Mouse (Mus musculus) gonadal fat pad, adult 2 months (tissue): Measurements from ENCODE around the gene Cenpx. TPM values are rescaled to one million over a fixed set of nuclear protein-coding genes. Genes with fewer than 3 reads are reported as not detected.
"Not testable (repeated sequence)": the region's sequence is repeated elsewhere in the genome, so short reads cannot be mapped to it uniquely, and the experiment has no call there.

Experiments used
- DNase-seq: peaks from one replicate; pipeline ENCODE4 v3.0.0-alpha.2; 2012; ENCODE audit warnings: low read depth
- polyA plus RNA-seq: library from polyadenylated mRNA; depleted of rRNA; stranded (reverse); fragments of >200 nt; gene quantifications from 2 replicates; pipeline ENCODE4 v1.2.3, GENCODE M21; 2012; rRNA removed

Gene Cenpx
- 84.6 and 100 TPM in 2 replicates for polyA plus RNA-seq

DNA sequence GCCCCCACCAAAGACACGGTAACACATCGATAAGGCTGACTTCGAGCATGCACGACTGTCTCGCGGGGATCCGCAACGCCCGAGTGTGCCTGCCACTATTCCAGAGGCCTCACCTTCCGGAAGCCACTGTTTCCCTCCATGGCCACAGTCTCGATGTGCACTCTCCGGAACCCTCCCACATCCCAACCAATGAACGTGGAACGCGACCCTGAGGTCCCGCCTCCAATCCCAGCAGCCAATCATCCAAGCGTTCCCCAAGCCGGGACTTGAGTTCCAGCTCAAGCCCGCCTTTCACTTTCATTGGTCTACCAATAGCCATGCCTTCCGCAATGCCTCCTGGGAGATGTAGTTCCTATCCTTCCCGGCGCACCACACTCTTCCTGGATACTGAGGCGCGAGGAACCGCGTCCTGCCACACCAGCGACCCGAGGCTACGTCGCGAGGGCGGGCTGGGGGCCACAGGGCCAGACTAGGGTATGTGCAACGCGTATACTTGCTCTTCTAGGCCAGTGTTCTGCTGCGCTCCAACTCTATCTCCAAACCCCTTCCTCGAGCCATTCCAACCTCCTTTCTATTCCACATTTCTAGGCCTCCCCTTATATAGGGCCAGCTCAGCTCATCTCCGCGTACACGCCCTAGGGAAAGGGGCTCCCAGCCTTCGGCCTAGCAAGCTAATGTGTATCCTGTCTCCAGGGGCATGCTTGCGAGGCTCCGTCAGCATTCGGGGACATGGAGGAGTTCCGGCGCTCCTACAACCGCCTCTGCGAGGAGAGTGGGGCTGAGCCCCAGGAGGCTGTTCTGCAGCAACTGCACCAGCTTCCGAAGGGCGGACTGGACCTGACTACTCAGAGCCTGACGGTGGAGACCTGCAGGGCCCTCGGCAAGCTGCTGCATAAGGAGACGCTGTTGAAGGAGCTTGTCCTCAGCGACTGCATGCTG lies at the start of gene Cenpx, which contains the start of gene Lrrc45:
Gene Cenpx, minus strand, starts transcription at position 159 of the 939 bp plus-strand sequence.
Gene Lrrc45, plus strand, starts transcription at position 346 of the 939 bp plus-strand sequence.
- DNase-seq: no peak

DNA sequence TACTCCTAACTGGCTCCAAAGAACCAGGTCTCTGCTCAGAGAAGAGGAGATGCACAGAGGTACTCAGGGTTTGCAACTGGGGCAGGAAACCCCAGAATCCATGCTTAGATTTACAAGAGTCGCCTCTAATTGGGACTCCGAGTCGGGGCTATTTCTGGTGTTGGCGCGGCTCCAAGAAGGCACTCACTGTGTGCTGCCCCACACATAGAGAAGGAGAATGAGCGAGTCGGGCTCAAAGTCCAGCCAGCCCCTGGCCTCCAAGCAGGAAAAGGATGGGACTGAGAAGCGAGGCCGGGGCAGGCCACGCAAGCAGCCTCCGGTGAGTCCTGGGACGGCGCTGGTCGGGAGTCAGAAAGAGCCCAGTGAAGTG lies 49.1 kb upstream of the Cenpx start, which contains the start of gene Hmga1b:
Gene Hmga1b, plus strand, starts transcription at position 123 of the 370 bp plus-strand sequence.
- DNase-seq: not testable (repeated sequence)

DNA sequence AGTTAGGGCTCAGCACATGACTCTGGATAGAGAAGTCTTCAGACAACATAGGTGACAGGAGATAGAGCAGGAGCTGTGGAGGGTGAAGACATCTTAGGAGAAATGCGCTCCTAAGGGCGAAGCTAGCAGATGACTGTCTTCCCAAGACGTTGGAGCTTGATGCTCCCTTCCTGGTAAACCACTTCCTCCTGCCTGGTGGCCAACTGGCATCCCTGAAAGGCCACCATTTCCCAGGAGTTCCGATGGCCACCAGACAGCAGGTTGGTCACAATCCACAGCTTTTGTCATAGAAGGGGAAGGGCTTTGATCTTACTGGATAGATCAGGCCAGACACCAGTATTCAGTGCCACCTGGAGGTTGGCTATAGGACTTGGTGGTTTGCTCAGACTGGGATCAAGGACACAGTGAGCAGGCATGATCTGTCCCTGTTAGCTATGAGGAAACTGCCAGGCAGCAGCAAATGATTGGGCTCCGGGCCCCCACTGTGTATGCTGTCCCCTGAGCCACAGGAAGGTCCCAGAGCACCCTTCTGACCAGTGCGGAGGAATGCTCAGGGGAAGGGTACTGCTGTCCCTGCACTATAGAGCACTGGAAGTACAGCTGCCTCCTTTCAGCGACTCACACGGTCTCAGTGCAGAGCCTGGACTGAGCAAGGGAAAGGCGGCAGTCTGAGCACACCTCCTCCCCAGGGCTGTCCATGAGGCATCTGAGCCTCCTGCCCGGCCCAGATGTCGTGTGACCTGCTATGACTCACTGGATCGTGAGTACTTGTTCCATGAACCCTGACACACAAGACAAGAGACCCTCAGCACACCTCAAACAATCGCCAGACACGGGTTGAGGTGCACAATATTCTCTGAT lies 48.5 kb upstream of the Cenpx start:
- DNase-seq: no peak

DNA sequence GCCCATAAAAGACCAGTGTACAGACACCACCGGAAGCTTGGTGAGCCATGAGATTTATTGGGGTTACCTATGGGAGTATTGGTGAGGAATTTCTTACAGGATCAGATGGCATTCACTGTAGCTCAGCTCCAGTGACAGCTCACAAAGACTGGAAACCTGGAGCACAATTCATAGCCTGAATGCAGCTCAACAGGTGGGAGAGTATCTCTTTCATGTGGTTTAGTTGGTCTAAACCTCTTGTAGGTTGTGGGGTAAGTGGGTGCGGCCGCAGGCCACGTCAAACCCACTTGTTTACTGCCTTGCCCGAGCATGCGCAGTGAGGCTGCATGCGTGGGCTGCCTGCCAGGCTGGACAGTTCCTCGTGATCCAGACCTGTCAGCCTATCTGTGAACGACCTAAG lies 46.7 kb upstream of the Cenpx start:
- no peak for DNase-seq

DNA sequence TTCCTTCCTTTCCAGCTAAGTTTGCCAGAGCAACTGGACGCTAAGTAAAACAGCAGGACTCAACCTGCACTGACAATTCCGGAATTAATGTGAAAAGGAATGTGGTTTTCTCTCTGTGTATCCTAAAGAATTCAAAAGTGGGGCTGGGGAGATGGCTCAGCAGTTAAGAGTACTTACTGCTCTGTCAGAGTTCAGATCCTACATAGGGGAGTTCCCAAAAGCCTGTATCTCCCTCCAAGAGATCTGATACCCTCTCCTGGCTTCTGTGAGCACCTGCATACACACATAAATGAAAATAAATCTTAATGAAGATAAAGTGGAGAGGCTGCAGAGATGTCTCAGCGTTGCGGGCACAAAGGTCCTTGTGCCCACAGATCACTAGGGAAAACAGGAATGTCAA lies 38.1 kb upstream of the Cenpx start:
- no peak for DNase-seq

DNA sequence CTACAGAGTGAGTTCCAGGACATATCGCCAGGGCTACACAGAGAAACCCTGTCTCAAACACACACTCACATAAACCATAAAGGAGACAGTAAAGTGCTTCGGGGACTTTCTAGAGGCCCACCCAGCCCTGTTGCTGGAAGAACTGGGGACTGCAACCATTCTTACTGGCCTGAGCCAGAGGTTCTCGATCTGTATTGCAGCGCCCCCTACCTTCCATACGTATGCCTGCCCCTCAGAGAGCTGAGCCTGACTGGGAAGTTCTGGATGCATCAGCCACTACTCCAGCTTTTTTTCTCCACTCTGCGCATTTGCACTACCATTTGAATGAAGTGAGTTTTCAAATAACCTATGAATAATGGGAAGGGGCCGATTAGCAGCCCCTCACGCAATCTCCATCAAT lies 35.9 kb upstream of the Cenpx start:
- no peak for DNase-seq

DNA sequence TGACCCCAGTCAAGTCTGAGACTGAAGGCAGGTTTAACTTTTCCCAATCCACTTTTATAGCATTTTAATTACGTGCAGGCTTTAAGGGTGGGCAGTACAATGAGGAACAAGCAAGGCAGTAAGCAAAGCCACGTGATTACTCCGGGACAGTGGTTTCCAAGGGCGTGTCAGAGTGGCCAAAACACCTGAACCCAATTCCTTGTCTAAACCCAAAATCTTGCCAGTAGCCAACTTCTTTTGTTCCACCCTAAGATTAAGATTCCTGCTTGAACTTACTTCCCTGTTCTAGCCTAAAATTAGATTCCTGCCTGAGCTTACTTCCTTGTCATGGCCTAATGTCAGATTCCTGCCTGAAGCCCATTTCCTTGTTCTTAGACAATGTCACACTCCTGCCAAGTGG lies 34.4 kb upstream of the Cenpx start:
- no peak for DNase-seq

DNA sequence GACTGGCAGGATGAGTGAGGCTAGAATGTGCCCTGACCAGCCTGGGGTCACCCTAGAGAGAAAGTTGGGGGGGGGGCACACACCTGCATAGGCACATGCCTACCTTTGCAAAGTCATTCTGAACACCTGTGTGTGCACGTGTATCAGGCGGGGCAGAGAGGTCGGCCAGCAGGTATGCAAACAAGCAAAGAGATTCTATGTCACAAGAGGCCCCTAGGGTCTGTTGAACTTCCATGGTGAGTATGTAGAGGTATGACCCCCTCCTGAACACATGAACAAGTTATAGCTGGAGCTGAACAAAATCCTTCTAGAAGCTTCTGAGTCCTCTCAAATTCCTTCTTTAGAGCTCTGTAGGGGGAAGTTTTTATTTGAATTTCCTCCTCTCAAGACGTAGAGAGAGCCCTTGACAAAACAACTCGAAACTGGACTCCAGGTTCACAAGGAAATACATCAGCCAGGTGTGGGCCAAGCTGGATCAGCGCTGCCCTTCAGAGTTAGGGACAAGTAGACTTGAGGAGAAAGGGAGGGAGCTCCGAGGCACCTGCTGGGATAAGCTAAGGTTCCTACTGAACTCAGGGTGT lies 30.7 kb upstream of the Cenpx start:
- no peak for DNase-seq

DNA sequence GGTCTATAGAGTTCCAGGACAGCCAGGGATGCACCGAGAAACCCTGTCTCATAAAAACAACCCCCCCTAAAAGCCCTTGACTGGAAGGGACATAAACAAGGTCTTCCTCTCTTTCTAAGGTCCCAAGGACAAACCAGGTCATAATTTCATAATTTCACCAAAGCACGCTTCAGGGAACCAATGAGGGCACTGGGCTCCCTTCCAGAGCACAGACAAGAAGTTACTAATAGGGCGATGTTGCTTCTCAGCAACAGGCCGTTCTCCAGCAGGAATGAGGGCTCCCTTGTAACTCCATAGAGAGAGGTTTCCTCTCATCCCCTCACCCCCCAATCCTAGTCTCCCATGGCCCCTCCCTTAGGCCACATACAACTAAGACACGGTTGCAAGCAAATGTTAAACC lies 27.4 kb upstream of the Cenpx start:
- DNase-seq: no peak

DNA sequence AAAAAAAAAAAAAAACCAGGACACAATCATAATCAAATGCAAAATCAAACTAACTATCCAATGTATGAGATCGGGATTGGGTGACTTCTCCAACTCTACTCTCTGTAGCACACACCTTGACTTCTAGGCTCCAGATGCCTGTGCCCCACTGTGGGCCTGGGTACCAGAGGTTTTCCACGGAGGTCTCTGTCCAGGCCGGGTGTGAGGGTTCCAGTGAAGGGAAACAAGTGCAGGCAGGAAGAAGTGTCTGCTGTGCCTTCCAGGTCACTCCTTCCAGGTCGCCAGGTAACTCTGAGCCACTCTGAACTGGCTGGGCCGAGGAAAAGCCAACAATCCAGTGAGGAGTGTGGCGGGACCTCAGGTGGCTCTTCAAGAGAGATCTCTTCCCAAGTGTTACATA lies 22.9 kb upstream of the Cenpx start:
- DNase-seq: no peak

DNA sequence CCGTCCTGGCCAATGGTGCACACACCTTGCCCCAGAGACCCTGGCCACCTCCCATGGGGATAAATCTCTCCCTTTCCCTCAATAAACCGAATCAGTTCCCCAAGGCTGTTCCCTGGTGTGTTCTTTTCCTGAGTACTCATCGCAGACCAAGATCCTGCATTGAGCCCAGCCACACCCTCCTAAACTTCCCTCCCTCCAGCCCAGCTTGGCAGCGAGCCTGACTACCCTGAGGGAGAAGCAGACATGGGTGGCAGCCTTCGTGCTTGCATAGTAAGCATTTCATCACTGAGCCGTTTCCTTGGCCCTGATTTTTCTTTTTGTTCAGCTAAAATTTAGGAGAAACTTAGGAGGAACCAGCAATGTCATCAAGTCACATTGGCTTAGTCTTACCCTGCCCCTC lies 20.0 kb upstream of the Cenpx start:
- DNase-seq: no peak

DNA sequence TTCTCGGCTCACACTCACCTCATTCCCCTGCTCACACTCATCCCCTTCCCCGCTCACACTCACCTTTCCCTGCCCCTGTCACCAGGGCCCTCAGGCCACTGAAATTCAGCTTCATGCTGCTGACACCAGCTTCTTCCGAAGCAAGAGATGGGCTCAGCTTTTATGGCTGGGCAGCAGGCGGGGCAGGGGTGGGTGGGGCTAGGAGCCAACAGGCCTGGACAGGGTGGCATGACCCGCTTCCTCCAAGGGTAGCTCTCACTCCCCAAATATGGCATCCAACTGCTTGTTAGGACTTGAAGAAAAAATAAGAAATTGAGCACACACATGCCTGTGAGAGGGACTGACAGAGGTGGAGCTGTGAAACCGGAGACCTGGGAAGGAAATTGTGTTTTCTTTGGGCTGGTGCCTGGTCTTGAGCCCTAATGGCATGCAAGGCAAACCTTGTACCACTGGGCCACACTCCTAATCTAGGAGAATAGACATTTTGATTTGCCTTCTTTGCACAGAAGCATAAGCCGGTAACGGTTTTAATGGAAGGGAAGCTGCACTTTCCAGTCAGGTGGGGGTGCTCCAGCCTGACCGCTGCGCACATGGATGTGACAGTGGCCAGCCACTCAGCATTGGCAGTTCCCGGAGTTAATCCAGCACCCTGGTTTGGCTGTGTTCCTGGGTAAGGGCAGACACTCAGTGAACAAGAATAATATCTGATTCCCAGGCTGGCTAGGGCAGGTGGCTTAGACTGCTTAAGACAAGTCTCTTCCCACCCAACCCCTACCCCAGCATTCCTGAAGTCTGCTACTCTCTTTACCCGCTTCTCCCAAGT lies 18.5 kb upstream of the Cenpx start, which contains the start of gene Cbr2:
Gene Cbr2, minus strand, starts transcription at position 257 of the 823 bp plus-strand sequence.
- no peak for DNase-seq

DNA sequence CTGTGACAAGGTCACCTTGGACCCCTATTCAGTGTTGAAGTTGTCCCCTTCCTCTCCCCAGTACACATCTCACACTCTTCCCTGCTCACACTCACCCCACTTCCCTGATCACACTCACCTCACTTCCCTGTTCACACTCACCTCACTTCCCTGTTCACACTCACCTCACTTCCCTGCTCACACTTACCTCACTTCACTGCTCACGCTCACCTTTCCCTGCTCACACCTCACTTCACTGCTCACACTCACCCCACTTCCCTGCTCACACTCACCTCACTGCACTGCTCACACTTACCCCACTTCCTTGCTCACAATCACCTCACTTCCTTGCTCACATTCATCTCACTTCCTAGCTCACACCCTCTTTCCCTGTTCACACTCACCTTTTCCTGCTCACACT lies 17.9 kb upstream of the Cenpx start:
- DNase-seq: no peak

DNA sequence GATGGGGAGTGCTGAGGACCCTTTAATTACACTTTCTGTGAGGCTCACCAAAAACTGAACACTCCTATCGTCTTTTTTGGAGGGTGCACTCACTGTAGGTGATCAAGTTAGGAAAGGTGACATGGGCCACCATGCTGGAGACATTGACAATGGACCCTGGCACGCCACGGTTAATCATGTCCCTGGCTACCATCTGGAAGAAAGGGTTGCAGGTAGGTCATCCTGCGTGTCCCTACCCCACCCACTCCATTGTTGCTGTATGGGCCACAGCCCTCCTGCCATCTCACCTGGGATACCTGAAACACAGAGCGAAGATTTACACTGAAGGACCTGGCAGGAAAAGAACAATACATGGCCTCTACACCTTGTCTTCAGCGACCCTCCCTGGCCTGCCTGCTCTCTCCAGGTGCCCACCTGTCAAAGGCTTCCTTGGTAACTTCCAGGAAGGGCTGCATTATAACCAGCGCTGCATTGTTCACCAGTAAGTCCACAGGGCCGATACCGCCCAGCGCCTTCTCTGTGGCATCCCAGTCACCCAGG lies 16.9 kb upstream of the Cenpx start:
- DNase-seq: no peak

DNA sequence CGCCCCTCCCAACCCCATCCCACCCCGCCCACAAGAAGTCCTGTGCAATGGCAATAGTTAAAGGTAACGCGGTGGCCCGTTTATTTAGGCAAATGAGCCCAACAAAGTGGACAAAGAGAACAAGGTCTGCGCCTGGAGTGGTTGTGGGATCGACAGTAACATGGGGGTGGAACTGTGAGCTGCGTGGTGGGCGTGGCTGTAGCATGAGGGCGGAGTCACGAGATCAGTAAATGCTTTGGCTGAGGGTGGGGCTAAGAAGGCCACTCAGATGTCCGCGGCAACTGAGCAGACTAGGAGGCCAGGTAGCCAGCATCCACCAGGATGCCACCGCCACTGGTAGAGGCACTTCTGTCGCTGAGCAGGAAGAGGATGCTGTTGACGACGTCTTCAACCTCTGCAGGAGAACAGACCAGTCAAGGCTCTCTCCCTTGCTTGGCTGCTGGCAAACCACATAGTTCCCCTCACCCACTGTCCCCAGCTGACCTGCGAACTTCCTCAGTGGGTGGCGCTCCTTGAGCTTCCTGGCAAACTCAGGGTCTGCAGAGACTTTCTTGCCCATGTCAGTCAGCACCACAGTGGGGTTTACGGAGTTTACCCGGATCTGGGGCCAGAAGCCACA lies 16.0 kb upstream of the Cenpx start:
- not testable (repeated sequence) for DNase-seq

DNA sequence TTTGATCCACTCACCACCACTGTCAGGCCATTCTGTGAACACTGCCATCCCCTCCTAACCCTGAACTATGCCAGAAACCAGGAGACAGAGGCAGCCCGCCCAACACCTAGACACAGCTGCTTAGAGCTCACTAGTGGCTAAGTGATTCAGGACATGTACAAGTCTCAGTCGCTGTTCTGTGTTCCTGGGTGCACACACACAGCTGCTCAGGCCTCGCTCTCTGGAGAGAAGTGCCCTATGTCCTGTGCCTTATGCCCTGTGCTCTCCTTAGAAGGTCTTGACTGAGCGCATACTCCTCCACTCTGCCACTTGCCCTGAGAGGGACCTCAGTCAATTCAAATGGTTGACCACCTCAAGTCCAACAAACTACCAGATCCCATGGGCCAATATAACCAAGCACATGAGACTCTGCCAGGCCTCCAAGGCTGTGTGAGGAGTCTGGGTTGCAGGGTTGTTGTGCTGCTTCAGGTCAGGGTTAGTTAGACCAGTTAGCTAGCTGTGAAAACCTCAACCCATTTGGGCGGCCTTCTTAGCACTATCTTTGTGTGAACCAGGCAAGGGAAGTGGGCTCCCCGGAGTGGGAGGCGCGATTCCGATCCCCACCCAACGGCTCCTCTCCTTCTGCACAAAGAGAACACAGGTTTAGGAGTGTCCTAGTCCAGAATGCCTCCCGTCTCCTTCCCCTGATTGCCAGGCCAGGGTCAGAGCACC lies 15.1 kb upstream of the Cenpx start:
- DNase-seq: no peak

DNA sequence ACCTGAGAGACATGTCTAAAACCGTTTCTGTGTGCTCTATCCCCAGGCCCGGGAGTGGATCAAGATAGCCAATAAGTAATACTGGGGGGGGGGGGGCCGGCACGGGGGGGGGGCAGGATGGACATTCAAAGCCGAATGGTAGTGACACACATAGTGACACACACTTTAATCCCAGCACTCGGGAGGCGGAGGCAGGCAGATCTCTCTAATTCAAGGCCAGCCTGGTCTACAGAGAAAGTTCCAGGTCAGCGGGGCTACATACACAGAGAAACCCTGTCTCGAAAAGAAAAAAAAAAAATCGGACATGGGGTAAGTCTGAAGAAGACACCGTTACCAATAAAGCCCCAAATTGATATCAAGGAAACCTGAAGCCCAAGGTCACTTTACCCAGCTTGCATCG lies 14.0 kb upstream of the Cenpx start:
- DNase-seq: no peak

DNA sequence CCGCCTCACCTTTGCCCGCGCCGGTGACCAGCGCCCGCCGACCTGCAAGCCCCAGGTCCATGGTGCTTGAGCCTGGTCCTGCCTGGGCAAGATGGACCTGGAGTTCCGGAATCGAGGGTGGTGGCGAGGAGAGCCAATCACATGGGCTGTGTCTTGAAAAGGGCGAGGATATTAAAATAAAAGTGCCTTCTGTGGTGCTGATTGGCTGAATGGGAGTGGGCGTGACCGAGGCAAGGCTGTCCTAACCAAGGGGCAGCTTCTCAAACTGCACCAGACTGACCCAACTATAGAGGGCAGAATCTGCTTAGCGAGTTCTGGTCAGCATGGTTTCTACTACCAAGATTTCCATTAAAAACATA lies 13.6 kb upstream of the Cenpx start, which contains the start of gene Dcxr:
Gene Dcxr, minus strand, starts transcription at position 113 of the 359 bp plus-strand sequence.
- DNase-seq: no peak

DNA sequence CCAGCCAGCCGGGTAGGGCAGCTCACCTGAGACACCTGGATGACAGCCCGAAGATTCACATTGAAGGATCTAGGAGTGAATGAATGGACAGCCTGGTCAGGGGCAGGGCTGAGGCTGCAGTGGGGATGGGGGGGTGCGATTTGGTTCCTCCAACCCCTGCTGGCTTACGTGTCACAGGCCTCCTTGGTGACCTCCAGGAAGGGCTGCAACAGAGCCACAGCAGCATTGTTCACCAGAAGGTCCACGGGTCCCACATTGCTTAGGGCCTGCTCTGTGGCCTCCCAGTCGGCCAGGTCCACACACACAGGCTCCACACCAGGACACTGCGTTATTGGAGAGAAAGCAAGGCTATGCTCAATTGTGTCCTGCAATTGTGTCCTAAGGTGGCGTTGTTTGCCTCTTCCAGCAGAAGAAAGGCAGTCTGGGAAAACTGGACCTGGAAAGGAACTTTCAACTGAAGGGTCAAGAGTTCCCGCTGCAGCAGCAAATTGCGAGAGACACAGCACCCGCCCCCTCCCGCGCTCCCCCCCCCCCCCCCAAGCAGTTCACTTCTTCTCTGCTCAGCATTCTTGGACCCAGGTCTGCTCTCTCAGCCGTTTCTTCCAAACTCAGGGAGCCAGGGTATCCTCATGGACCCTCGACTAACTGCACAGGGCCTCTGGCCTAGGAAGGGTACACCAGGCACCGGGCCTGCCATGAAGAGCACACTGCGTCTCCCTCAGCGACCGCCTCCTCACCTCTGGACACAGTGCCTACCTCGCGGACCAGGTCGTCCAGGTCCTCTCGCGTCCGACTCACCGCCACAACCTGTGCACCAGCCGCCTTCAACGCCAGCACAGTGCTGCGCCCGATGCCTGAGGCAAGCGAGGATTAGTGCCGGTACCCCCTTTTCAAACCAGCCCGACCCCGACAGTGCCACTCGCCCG lies 13.0 kb upstream of the Cenpx start:
- DNase-seq: no peak
